Mouse (Mus musculus) heart, embryonic 14.5 days (tissue): ENCODE data around the gene Snrpe. TPM values are rescaled to one million over a fixed set of nuclear protein-coding genes. Genes with fewer than 3 reads are reported as not detected.

Source experiments
- ATAC-seq: fragments of 200-750 bp; cut with Nextera tagmentation; 2 replicates; pipeline ENCODE4 v1.8.0; 2017; ENCODE audit warnings: low read depth, moderate TSS enrichment; ENCODE audit not compliant: insufficient number of reproducible peaks, insufficient read depth, low FRiP score
- H3K27ac ChIP-seq, 2 experiments: fragments of 200-500 bp in 1 of 2; fragments of 300-500 bp in 1 of 2; sonication (generic) in 1 of 2; replicated peaks in 1 of 2; 2 replicates each; pipeline ENCODE4 v1.5.1; 2012 to 2014; ENCODE audit warnings: low read depth in 2 of 2, low read length in 2 of 2, control low read depth in 1 of 2, mild to moderate bottlenecking in 1 of 2, mixed read lengths in 1 of 2; ENCODE audit not compliant: control insufficient read depth in 1 of 2, insufficient read depth in 1 of 2
- H3K27me3 ChIP-seq: fragments of 300-500 bp; sonication (generic); 2 replicates; pipeline ENCODE4 v1.6.1; 2014; ENCODE audit warnings: mild to moderate bottlenecking, low read length, control low read depth; ENCODE audit not compliant: control insufficient read depth, insufficient read depth
- H3K36me3 ChIP-seq: fragments of 300-500 bp; sonication (generic); 2 replicates; pipeline ENCODE4 v1.6.1; 2014; ENCODE audit warnings: mild to moderate bottlenecking, control low read depth, low read length, mixed read lengths; ENCODE audit not compliant: control insufficient read depth, insufficient read depth
- H3K4me1 ChIP-seq, 2 experiments: fragments of 200-500 bp in 1 of 2; fragments of 300-500 bp in 1 of 2; sonication (generic) in 1 of 2; 2 replicates each; pipeline ENCODE4 v1.6.1; 2012 to 2014; ENCODE audit warnings: low read length in 2 of 2, control low read depth in 1 of 2, mixed read lengths in 1 of 2; ENCODE audit not compliant: control insufficient read depth in 2 of 2, insufficient read depth in 2 of 2
- H3K4me2 ChIP-seq: fragments of 300-500 bp; sonication (generic); 2 replicates; pipeline ENCODE4 v1.6.1; 2014; ENCODE audit warnings: mild to moderate bottlenecking, low read length
- H3K4me3 ChIP-seq, 2 experiments: fragments of 200-500 bp in 1 of 2; fragments of 300-500 bp in 1 of 2; sonication (generic) in 1 of 2; 2 replicates each; pipeline ENCODE4 v1.5.1; 2012 to 2014; ENCODE audit warnings: low read length in 2 of 2, mild to moderate bottlenecking in 2 of 2, control low read depth in 1 of 2, low read depth in 1 of 2, moderate library complexity in 1 of 2; ENCODE audit not compliant: control insufficient read depth in 1 of 2, insufficient read depth in 1 of 2
- H3K9ac ChIP-seq: fragments of 300-500 bp; sonication (generic); 2 replicates; pipeline ENCODE4 v1.6.1; 2014; ENCODE audit warnings: mild to moderate bottlenecking, low read length
- H3K9me3 ChIP-seq: fragments of 300-500 bp; sonication (generic); 2 replicates; pipeline ENCODE4 v1.6.1; 2016; ENCODE audit warnings: low read length, control low read depth; ENCODE audit not compliant: control insufficient read depth
- WGBS: fragments of 180-500 bp; shearing (Covaris S2); extraction: QIAGEN DNeasy Blood & Tissue Kit; methylation state at CpG from one replicate; pipeline ENCODE4 v1.1.7; 2014; 5-methylcytosine and 5-hydroxymethylcytosine counted together
- polyA plus RNA-seq: library from polyadenylated mRNA; unstranded; fragments of >200 nt; fragmentation: Nextera tagmentation; extraction: Ambion mirVana; gene quantifications from 2 replicates; pipeline ENCODE4 v1.2.1, GENCODE M21; 2014

Snrpe gene
- polyA plus RNA-seq, 1 experiment from 2014 or later, result 493 TPM

DNA sequence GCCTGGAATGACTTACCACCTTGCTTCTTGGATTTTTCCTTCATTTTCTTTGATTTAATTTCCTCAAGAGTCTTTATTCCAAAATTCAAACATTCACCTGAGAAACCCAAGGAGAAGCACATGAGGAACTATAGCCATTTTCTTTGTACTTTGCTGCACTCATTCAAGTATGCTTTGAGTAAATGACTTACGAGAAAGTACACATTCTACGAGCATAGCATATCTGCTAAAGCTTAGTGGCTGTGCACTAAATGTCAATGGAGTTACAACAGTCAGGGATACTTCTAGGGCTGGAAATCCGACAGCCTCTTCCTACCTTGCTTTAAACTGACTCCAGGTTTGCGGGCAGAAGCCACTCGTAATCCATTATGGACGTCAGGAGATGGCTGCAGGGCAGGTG lies 28.4 kb upstream of the Snrpe start:
- Histone ChIP-seq H3K9me3 (no peaks in the 10 kb centered on the region), H3K4me2 (no peak overlapping the region), H3K36me3 (peaks cover 100% of the 10 kb centered on the region), H3K9ac (no peak overlapping the region), H3K4me1 (no peaks in the 10 kb centered on the region), H3K4me3 (no peak overlapping the region), H3K27ac (no peak overlapping the region), H3K27me3 (no peaks in the 10 kb centered on the region)
- no peak for ATAC-seq
- 86% methylated on average over 6 of the region's 6 CpGs for WGBS

DNA sequence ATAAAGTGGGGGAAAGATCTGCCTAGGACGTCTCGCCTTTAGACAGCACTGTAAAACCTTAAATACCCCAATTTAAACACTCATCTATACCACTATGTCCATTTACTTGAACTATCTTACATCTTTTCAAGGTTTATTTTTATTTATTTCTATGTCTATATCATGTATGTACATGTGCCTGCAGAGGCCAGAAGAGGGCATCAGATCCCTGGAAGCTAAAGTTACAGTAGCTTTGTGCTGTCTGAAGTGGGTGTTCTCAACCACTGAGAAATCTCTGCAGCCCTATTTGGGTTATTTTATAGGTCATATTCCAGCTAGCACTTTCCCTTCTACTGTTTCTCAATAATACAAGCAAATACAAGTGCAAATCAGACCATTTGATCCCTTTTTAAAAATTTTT lies 22.1 kb upstream of the Snrpe start:
- H3K27ac ChIP-seq, result no peak overlapping the region
- no peak overlapping the region for H3K9ac ChIP-seq
- H3K4me1 ChIP-seq, result no peaks in the 10 kb centered on the region
- H3K36me3 ChIP-seq, result peaks cover 98% of the 10 kb centered on the region
- no peak overlapping the region for H3K4me2 ChIP-seq
- ATAC-seq, result no peak
- no peaks in the 10 kb centered on the region for H3K9me3 ChIP-seq
- WGBS, result 89% methylated on average over 2 of the region's 2 CpGs
- no peaks in the 10 kb centered on the region for H3K27me3 ChIP-seq
- H3K4me3 ChIP-seq, result no peak overlapping the region

DNA sequence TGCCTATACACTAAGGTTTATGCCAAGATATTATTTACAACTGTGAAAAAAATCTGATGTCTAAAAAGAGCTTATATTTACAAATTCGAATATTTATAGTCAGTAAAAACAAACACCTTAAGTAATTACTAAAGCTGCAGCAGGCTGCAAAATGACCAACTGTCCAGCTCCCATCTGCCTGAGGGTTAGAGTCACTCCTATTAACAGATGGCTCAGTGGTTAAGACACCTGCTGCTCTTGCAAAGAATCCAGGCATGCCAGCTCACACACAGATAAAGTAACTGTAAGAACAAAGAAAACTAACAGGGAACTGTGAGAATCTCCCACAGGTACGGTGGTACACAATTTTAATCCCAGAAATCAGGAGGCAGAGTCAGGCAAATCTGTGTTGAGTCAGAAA lies 15.0 kb upstream of the Snrpe start:
- H3K36me3 ChIP-seq, result peaks cover 98% of the 10 kb centered on the region
- H3K27me3 ChIP-seq, result no peaks in the 10 kb centered on the region
- 60% methylated on average over 2 of the region's 2 CpGs for WGBS
- H3K27ac ChIP-seq, result no peak overlapping the region
- ATAC-seq, result no peak
- H3K9me3 ChIP-seq, result no peaks in the 10 kb centered on the region
- H3K4me3 ChIP-seq, result no peak overlapping the region
- no peaks in the 10 kb centered on the region for H3K4me1 ChIP-seq
- H3K9ac ChIP-seq, result no peak overlapping the region
- H3K4me2 ChIP-seq, result no peak overlapping the region

DNA sequence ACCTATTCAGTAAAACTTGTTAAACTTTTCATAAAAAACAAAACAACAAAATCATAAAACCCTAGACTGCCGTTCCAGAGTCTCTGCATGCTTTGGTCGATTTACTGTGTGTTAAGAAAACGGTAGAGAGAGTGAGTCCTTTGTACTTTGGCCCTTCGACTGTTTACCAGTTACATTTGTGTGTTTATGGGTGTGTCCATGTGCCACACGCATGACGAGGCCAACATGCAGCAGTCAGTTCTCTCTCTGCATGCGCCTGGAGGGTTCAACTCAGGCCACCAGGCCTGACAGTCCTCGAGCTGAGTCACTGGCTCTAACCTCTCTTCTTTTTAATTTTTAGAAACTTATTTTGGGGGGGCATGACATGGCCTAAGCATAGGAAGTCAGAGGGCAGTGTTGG lies 8.2 kb upstream of the Snrpe start:
- H3K27me3 ChIP-seq, result no peaks in the 10 kb centered on the region
- H3K4me2 ChIP-seq, result no peak overlapping the region
- no peak overlapping the region for H3K9ac ChIP-seq
- no peaks in the 10 kb centered on the region for H3K9me3 ChIP-seq
- WGBS, result 82% methylated on average over 8 of the region's 8 CpGs
- no peak overlapping the region for H3K27ac ChIP-seq
- H3K4me1 ChIP-seq, result no peaks in the 10 kb centered on the region
- H3K4me3 ChIP-seq, result no peak overlapping the region
- no peak for ATAC-seq
- H3K36me3 ChIP-seq, result peaks cover 80% of the 10 kb centered on the region

DNA sequence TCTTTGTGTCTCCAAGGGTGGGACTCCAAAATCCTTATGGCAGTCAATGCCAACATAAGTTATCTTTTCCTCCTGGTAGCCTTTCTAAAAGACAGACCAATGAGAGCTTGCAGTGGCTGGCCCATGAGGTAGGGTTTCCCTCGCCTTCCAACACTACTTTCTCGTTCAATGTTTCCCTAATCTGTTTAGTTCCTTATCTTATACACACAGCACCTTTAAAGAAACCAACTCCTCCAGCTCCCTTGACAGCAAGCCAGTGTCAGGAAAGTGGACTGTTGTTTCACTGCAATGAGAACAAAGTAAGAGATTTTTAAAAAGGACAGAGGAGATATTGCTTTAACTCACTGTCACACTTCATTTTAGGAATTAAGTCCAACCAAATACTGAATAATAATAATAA lies 7.8 kb upstream of the Snrpe start:
- Histone ChIP-seq H3K4me3 (no peak overlapping the region), H3K4me2 (no peak overlapping the region), H3K36me3 (peaks cover 77% of the 10 kb centered on the region), H3K4me1 (no peaks in the 10 kb centered on the region), H3K9me3 (no peaks in the 10 kb centered on the region), H3K27ac (no peak overlapping the region), H3K27me3 (no peaks in the 10 kb centered on the region), H3K9ac (no peak overlapping the region)
- WGBS, result 31% methylated on average over 2 of the region's 2 CpGs
- no peak for ATAC-seq

DNA sequence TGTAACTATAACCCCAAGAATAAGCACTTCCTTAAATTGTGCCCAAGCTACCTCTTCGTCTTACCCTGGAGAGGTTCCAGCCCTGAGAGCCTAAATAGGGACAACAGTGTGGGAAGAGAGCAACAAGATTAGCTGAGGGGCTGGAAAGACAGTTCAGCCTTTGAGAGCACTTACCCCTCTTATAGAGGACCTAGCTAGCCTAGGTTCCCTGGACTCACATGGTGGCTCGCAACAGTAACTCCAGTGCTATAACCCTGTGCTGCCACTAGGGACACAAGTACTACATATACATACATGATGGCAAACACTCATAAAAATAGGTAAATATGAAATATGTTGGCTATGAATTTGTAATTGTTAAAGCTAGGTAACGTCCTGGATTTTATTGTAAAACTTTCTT lies 3.7 kb upstream of the Snrpe start:
- no peak for ATAC-seq
- Histone ChIP-seq H3K4me1 (peaks cover 0 to 6% of the 10 kb centered on the region in 2 experiments; a peak in 2 of 4 replicates), H3K9me3 (no peaks in the 10 kb centered on the region), H3K4me3 (no peak overlapping the region), H3K27me3 (no peaks in the 10 kb centered on the region), H3K4me2 (no peak overlapping the region), H3K36me3 (peaks cover 39% of the 10 kb centered on the region), H3K27ac (no peak overlapping the region), H3K9ac (no peak overlapping the region)
- 70% methylated on average over 3 of the region's 3 CpGs for WGBS

DNA sequence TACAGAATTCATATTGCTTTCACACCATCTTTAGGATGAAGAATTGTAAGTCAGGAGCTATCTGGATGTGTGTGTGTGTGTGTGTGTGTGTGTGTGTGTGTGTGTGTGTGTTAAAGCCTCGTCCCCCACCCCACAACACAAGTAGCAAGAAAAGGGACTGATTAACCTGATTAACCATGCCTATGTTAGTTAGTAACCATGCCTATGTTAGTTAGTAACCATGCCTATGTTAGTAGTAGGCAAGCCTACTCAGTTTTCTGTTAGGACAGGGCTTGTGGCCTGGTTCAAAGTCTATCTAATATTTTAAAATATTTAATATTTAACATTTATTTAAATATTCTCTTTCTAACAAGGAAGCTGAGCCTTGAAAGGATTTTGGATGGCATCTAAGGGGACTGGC lies 1.3 kb upstream of the Snrpe start:
- Histone ChIP-seq H3K4me2 (no peak overlapping the region), H3K9me3 (no peaks in the 10 kb centered on the region), H3K36me3 (peaks cover 36% of the 10 kb centered on the region), H3K27ac (no peak overlapping the region), H3K27me3 (no peaks in the 10 kb centered on the region), H3K4me1 (peaks cover 0 to 6% of the 10 kb centered on the region in 2 experiments; a peak in 2 of 4 replicates), H3K4me3 (no peak overlapping the region), H3K9ac (no peak overlapping the region)
- no peak for ATAC-seq
- 85% methylated on average over 1 of the region's 1 CpGs for WGBS

DNA sequence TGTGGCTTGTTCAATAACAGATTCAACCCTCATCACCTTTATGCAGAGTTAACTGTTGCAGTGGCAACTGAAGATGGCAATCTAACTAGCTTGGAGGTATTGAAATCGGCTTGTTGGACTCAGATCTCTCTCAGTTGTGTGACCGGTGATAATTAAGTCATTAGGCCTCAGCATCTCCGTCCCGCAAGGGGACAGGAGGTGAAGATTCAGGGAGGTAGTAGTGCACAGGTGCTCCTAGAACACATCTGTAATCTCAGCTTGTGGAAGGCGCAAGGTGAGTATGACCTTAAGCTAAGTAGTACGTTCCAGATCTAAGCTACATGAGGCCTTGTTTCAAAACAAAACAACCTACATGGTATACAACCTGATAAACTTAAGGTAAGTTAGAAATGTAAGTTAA lies 510 bp upstream of the Snrpe start:
- ATAC-seq, result no peak
- Histone ChIP-seq H3K36me3 (peaks cover 42% of the 10 kb centered on the region), H3K9ac (peak overlapping the region; percentile 30; the same call in 1 of the 2 replicates), H3K27me3 (no peaks in the 10 kb centered on the region), H3K4me2 (peak overlapping the region; percentile 38; the same call in 1 of the 2 replicates), H3K27ac (0 out of 4 replicates have a peak overlapping the region, but pooled peaks of 1 of the 2 experiments have one; percentile 19), H3K4me1 (peaks cover 0 to 6% of the 10 kb centered on the region in 2 experiments; a peak in 2 of 4 replicates), H3K9me3 (no peaks in the 10 kb centered on the region), H3K4me3 (peak overlapping the region in 1 of 2 experiments; percentile 94; a peak in 1 of 4 replicates)
- WGBS, result 45% methylated on average over 6 of the region's 6 CpGs
